Mouse (Mus musculus): ENCODE measurements around the gene 4930415O20Rik. TPM values are rescaled to one million over a fixed set of nuclear protein-coding genes. Genes with fewer than 3 reads are reported as not detected.

Gene 4930415O20Rik
- polyA plus RNA-seq, 1 experiment from 2014 or later: not detected

- Histone ChIP-seq H3K27me3 (no peaks in the 10 kb centered on the region), H3K4me3 (replicated peaks) (peak within 1 kb of the TSS; percentile 82), H3K9me3 (no peaks in the 10 kb centered on the region), H3K4me1 (peaks cover 32% of the 10 kb centered on the region), H3K4me2 (peak within 1 kb of the TSS; percentile 77), H3K36me3 (replicated peaks) (peaks cover 7% of the 10 kb centered on the region; the same call in 1 of the 2 replicates), H3K27ac (peak within 1 kb of the TSS; percentile 89), H3K9ac (peak within 1 kb of the TSS; percentile 92)
- peak; percentile 91 for ATAC-seq (ENCODE audit: low FRiP score)
- WGBS: 1% methylated on average over 65 of the region's 75 CpGs
Measured at GRCm38 (mm10) chr15:98609331-98610130, 38.7 kb downstream of the 4930415O20Rik start, which contains the start of gene Adcy6. TSS of gene Adcy6 (minus strand) at chr15:98610076.

- peaks cover 35% of the 10 kb centered on the region for H3K4me1 ChIP-seq
- H3K4me3 ChIP-seq (replicated peaks): peak overlapping the region; percentile 82
- WGBS: 2% methylated on average over 12 of the region's 12 CpGs
- H3K27ac ChIP-seq: peak overlapping the region; percentile 89
- 0 out of 2 replicates have a peak, but pooled peaks cover under 1% of the 10 kb centered on the region for H3K36me3 ChIP-seq (replicated peaks)
- H3K27me3 ChIP-seq: no peaks in the 10 kb centered on the region
- no peaks in the 10 kb centered on the region for H3K9me3 ChIP-seq
- peak overlapping the region; percentile 92 for H3K9ac ChIP-seq
- peak overlapping the region; percentile 77 for H3K4me2 ChIP-seq
- no peak for ATAC-seq (ENCODE audit: low FRiP score)
Measured at GRCm38 (mm10) chr15:98610131-98610633, 39.4 kb downstream of the 4930415O20Rik start.

GRCm38 (mm10) chr15:98612229-98612628 lies 41.4 kb downstream of the 4930415O20Rik start:
- no peak overlapping the region for H3K27ac ChIP-seq

GRCm38 (mm10) chr15:98614551-98614950 lies 43.7 kb downstream of the 4930415O20Rik start:
- H3K27me3 ChIP-seq: peaks cover 11% of the 10 kb centered on the region; the same call in 1 of the 2 replicates
- H3K9ac ChIP-seq: no peak overlapping the region
- H3K36me3 ChIP-seq (replicated peaks): no peaks in the 10 kb centered on the region
- no peak overlapping the region for H3K4me2 ChIP-seq
- ATAC-seq (ENCODE audit: low FRiP score): no peak
- no peak overlapping the region for H3K27ac ChIP-seq
- WGBS: 67% methylated on average over 9 of the region's 9 CpGs
- H3K4me3 ChIP-seq (replicated peaks): no peak overlapping the region
- H3K9me3 ChIP-seq: no peaks in the 10 kb centered on the region
- H3K4me1 ChIP-seq: peaks cover 22% of the 10 kb centered on the region

More at GRCm38 (mm10) chr15:98612229-98612628, 41.4 kb downstream of the 4930415O20Rik start:
- WGBS: 97% methylated on average over 3 of the region's 3 CpGs
- no peak overlapping the region for H3K9ac ChIP-seq
- no peak overlapping the region for H3K4me2 ChIP-seq
- H3K9me3 ChIP-seq: no peaks in the 10 kb centered on the region
- H3K4me3 ChIP-seq (replicated peaks): no peak overlapping the region
- ATAC-seq (ENCODE audit: low FRiP score): no peak
- no peaks in the 10 kb centered on the region for H3K36me3 ChIP-seq (replicated peaks)
- H3K27me3 ChIP-seq: peaks cover 7% of the 10 kb centered on the region; the same call in 1 of the 2 replicates
- H3K4me1 ChIP-seq: peaks cover 38% of the 10 kb centered on the region

GRCm38 (mm10) chr15:98614971-98615370 lies 44.2 kb downstream of the 4930415O20Rik start:
- Histone ChIP-seq H3K9ac (no peak overlapping the region), H3K9me3 (no peaks in the 10 kb centered on the region), H3K27ac (no peak overlapping the region), H3K36me3 (replicated peaks) (no peaks in the 10 kb centered on the region), H3K4me2 (no peak overlapping the region), H3K4me1 (peaks cover 21% of the 10 kb centered on the region), H3K4me3 (replicated peaks) (no peak overlapping the region), H3K27me3 (peaks cover 11% of the 10 kb centered on the region; the same call in 1 of the 2 replicates)
- 54% methylated on average over 6 of the region's 6 CpGs for WGBS
- no peak for ATAC-seq (ENCODE audit: low FRiP score)

GRCm38 (mm10) chr15:98615751-98616150 lies 44.9 kb downstream of the 4930415O20Rik start:
- Histone ChIP-seq H3K27me3 (peaks cover 16% of the 10 kb centered on the region; the same call in 1 of the 2 replicates), H3K9ac (no peak overlapping the region), H3K4me1 (peaks cover 16% of the 10 kb centered on the region), H3K27ac (no peak overlapping the region), H3K4me3 (replicated peaks) (no peak overlapping the region), H3K9me3 (no peaks in the 10 kb centered on the region), H3K36me3 (replicated peaks) (no peaks in the 10 kb centered on the region), H3K4me2 (no peak overlapping the region)
- 67% methylated on average over 6 of the region's 6 CpGs for WGBS
- no peak for ATAC-seq (ENCODE audit: low FRiP score)

- Histone ChIP-seq H3K4me1 (peaks cover 16% of the 10 kb centered on the region), H3K4me3 (replicated peaks) (no peak overlapping the region), H3K36me3 (replicated peaks) (no peaks in the 10 kb centered on the region), H3K9ac (0 out of 2 replicates have a peak overlapping the region, but pooled peaks have one; percentile 25), H3K27ac (no peak overlapping the region), H3K9me3 (no peaks in the 10 kb centered on the region), H3K27me3 (peaks cover 16% of the 10 kb centered on the region; the same call in 1 of the 2 replicates), H3K4me2 (peak overlapping the region; percentile 31; the same call in 1 of the 2 replicates)
- ATAC-seq (ENCODE audit: low FRiP score): peak; percentile 23; the same call in 1 of the 2 replicates
- 38% methylated on average over 20 of the region's 20 CpGs for WGBS
Measured at GRCm38 (mm10) chr15:98616362-98617175, 45.8 kb downstream of the 4930415O20Rik start.

GRCm38 (mm10) chr15:98617176-98617537 lies 46.4 kb downstream of the 4930415O20Rik start:
- ATAC-seq (ENCODE audit: low FRiP score): peak; percentile 70
- no peak overlapping the region for H3K4me3 ChIP-seq (replicated peaks)
- no peaks in the 10 kb centered on the region for H3K36me3 ChIP-seq (replicated peaks)
- under 1% methylated on average over 12 of the region's 12 CpGs for WGBS
- peaks cover 16% of the 10 kb centered on the region; the same call in 1 of the 2 replicates for H3K27me3 ChIP-seq
- no peak overlapping the region for H3K27ac ChIP-seq
- H3K4me2 ChIP-seq: peak overlapping the region; percentile 31; the same call in 1 of the 2 replicates
- peaks cover 17% of the 10 kb centered on the region for H3K4me1 ChIP-seq
- H3K9ac ChIP-seq: 0 out of 2 replicates have a peak overlapping the region, but pooled peaks have one; percentile 25
- H3K9me3 ChIP-seq: no peaks in the 10 kb centered on the region

GRCm38 (mm10) chr15:98622199-98622598 lies 51.4 kb downstream of the 4930415O20Rik start:
- Histone ChIP-seq H3K9ac (0 out of 2 replicates have a peak overlapping the region, but pooled peaks have one; percentile 21), H3K9me3 (no peaks in the 10 kb centered on the region), H3K36me3 (replicated peaks) (no peaks in the 10 kb centered on the region), H3K27me3 (peaks cover 23% of the 10 kb centered on the region), H3K27ac (no peak overlapping the region), H3K4me2 (no peak overlapping the region), H3K4me3 (replicated peaks) (no peak overlapping the region), H3K4me1 (peaks cover 20% of the 10 kb centered on the region)
- 7% methylated on average over 7 of the region's 7 CpGs for WGBS
- ATAC-seq (ENCODE audit: low FRiP score): no peak

GRCm38 (mm10) chr15:98622721-98623120 lies 51.9 kb downstream of the 4930415O20Rik start:
- Histone ChIP-seq H3K4me3 (replicated peaks) (no peak overlapping the region), H3K4me1 (peaks cover 20% of the 10 kb centered on the region), H3K27ac (no peak overlapping the region), H3K9me3 (no peaks in the 10 kb centered on the region), H3K9ac (no peak overlapping the region), H3K27me3 (peaks cover 29% of the 10 kb centered on the region), H3K36me3 (replicated peaks) (no peaks in the 10 kb centered on the region), H3K4me2 (no peak overlapping the region)
- no peak for ATAC-seq (ENCODE audit: low FRiP score)
- WGBS: 18% methylated on average over 6 of the region's 6 CpGs

- peaks cover 24% of the 10 kb centered on the region for H3K4me1 ChIP-seq
- 57% methylated on average over 5 of the region's 5 CpGs for WGBS
- no peak overlapping the region for H3K4me3 ChIP-seq (replicated peaks)
- no peak overlapping the region for H3K4me2 ChIP-seq
- H3K27me3 ChIP-seq: peaks cover 31% of the 10 kb centered on the region
- H3K36me3 ChIP-seq (replicated peaks): no peaks in the 10 kb centered on the region
- no peak overlapping the region for H3K27ac ChIP-seq
- no peaks in the 10 kb centered on the region for H3K9me3 ChIP-seq
- no peak for ATAC-seq (ENCODE audit: low FRiP score)
- no peak overlapping the region for H3K9ac ChIP-seq
Measured at GRCm38 (mm10) chr15:98623361-98623821, 52.6 kb downstream of the 4930415O20Rik start.
